Mouse (Mus musculus): ENCODE results near the gene Vwa3b. TPM values are rescaled to one million over a fixed set of nuclear protein-coding genes. Genes with fewer than 3 reads are reported as not detected.

Gene Vwa3b
- polyA plus RNA-seq, 1 experiment = not detected

- H3K79me2 ChIP-seq (ENCODE audit: control insufficient read depth, insufficient read depth) = no peaks in the 10 kb centered on the region
- H3ac ChIP-seq (ENCODE audit: control insufficient read depth, insufficient read length) = no peak overlapping the region
- no peak for TF ChIP-seq TCF3 (IDR thresholded peaks at IDR 0.05; ENCODE audit: insufficient read length, low read depth)
- TF ChIP-seq USF1 (IDR thresholded peaks at IDR 0.05; ENCODE audit: low read depth) = no peak
- no peak for TF ChIP-seq POLR2AphosphoS2 (IDR thresholded peaks at IDR 0.05; ENCODE audit: insufficient read length, low read depth)
- TF ChIP-seq MYOD1 (IDR thresholded peaks at IDR 0.05; ENCODE audit: control insufficient read depth in 1 of 3, insufficient read length in 2 of 3, low read depth in 2 of 3) = no peak
- no peak for TF ChIP-seq TCF12 (IDR thresholded peaks at IDR 0.05; ENCODE audit: insufficient read depth, poor library complexity, severe bottlenecking)
- TF ChIP-seq MAX (IDR thresholded peaks at IDR 0.05; ENCODE audit: low read depth) = no peak
- H3K36me3 ChIP-seq (ENCODE audit: control insufficient read depth, insufficient read depth) = no peaks in the 10 kb centered on the region
- H3K27me3 ChIP-seq (ENCODE audit: control insufficient read depth, insufficient read depth, insufficient read length) = no peaks in the 10 kb centered on the region
- H3K4me2 ChIP-seq (ENCODE audit: low read depth) = no peak overlapping the region
- H3K4me3 ChIP-seq = no peak overlapping the region
Observed at GRCm38 (mm10) chr1:37041126-37041525, 14.7 kb downstream of the Vwa3b start.

GRCm38 (mm10) chr1:37041856-37042255, 15.5 kb downstream of the Vwa3b start:
- no peak overlapping the region for H3K4me3 ChIP-seq
- no peaks in the 10 kb centered on the region for H3K79me2 ChIP-seq (ENCODE audit: control insufficient read depth, insufficient read depth)
- TF ChIP-seq POLR2A (IDR thresholded peaks at IDR 0.05; ENCODE audit: insufficient read length, low read depth) = no peak
- TF ChIP-seq POLR2AphosphoS2 (IDR thresholded peaks at IDR 0.05; ENCODE audit: insufficient read length, low read depth) = no peak
- TF ChIP-seq REST (IDR thresholded peaks at IDR 0.05; ENCODE audit: insufficient read depth, insufficient read length) = no peak
- TF ChIP-seq TCF3 (IDR thresholded peaks at IDR 0.05; ENCODE audit: insufficient read length, low read depth) = no peak
- no peak for TF ChIP-seq MAX (IDR thresholded peaks at IDR 0.05; ENCODE audit: low read depth)
- TF ChIP-seq TCF12 (IDR thresholded peaks at IDR 0.05; ENCODE audit: insufficient read depth, poor library complexity, severe bottlenecking) = no peak
- TF ChIP-seq MYOD1 (IDR thresholded peaks at IDR 0.05; ENCODE audit: control insufficient read depth in 1 of 3, insufficient read length in 2 of 3, low read depth in 2 of 3) = no peak
- no peak for TF ChIP-seq MYOG (IDR thresholded peaks at IDR 0.05; ENCODE audit: control insufficient read depth in 1 of 3, insufficient read depth in 1 of 3, insufficient read length in 2 of 3, low read depth in 2 of 3)
- no peak for TF ChIP-seq CEBPB (IDR thresholded peaks at IDR 0.05; ENCODE audit: insufficient read depth, poor library complexity, severe bottlenecking)
- TF ChIP-seq USF1 (IDR thresholded peaks at IDR 0.05; ENCODE audit: low read depth) = no peak
- no peak for TF ChIP-seq E2F4 (IDR thresholded peaks at IDR 0.05; ENCODE audit: insufficient read depth)
- TF ChIP-seq SRF (IDR thresholded peaks at IDR 0.05; ENCODE audit: control insufficient read depth, insufficient read length, low read depth) = no peak
- H3ac ChIP-seq (ENCODE audit: control insufficient read depth, insufficient read length) = no peak overlapping the region
- no peaks in the 10 kb centered on the region for H3K36me3 ChIP-seq (ENCODE audit: control insufficient read depth, insufficient read depth)
- no peaks in the 10 kb centered on the region for H3K27me3 ChIP-seq (ENCODE audit: control insufficient read depth, insufficient read depth, insufficient read length)
- no peak overlapping the region for H3K4me2 ChIP-seq (ENCODE audit: low read depth)

DNA sequence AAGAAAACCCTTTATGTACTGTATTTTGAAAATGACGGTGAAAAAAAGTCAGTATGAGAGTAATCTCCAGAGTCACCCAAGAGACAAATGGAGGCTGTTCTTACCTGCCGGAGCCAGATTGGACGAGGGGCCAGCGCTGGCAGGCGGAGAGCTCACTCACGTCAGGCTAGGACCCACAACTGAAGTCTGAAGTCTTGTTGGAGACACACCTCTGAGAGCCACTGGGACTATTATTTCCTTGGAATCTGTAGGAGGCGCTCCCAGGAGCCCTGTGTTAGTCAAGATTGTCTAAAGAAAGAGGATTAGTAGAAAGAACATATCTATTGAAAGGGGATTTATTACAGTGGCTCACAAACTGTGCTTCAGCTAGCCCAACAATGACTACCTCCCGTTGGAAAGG, 16.4 kb downstream of the Vwa3b start:
- no peaks in the 10 kb centered on the region for H3K79me2 ChIP-seq (ENCODE audit: control insufficient read depth, insufficient read depth)
- H3K4me2 ChIP-seq (ENCODE audit: low read depth) = no peak overlapping the region
- TF ChIP-seq TCF3 (IDR thresholded peaks at IDR 0.05; ENCODE audit: insufficient read length, low read depth) (no peak), POLR2AphosphoS2 (IDR thresholded peaks at IDR 0.05; ENCODE audit: insufficient read length, low read depth) (no peak), REST (IDR thresholded peaks at IDR 0.05; ENCODE audit: insufficient read depth, insufficient read length) (no peak), TCF12 (IDR thresholded peaks at IDR 0.05; ENCODE audit: insufficient read depth, poor library complexity, severe bottlenecking) (no peak), E2F4 (IDR thresholded peaks at IDR 0.05; ENCODE audit: insufficient read depth) (no peak), MAX (IDR thresholded peaks at IDR 0.05; ENCODE audit: low read depth) (no peak), MYOD1 (IDR thresholded peaks at IDR 0.05; ENCODE audit: control insufficient read depth in 1 of 3, insufficient read length in 2 of 3, low read depth in 2 of 3) (no peak), USF1 (IDR thresholded peaks at IDR 0.05; ENCODE audit: low read depth) (no peak), POLR2A (IDR thresholded peaks at IDR 0.05; ENCODE audit: insufficient read length, low read depth) (no peak)
- no peak overlapping the region for H3ac ChIP-seq (ENCODE audit: control insufficient read depth, insufficient read length)
- no peaks in the 10 kb centered on the region for H3K36me3 ChIP-seq (ENCODE audit: control insufficient read depth, insufficient read depth)
- no peaks in the 10 kb centered on the region for H3K27me3 ChIP-seq (ENCODE audit: control insufficient read depth, insufficient read depth, insufficient read length)
- H3K4me3 ChIP-seq = no peak overlapping the region

DNA sequence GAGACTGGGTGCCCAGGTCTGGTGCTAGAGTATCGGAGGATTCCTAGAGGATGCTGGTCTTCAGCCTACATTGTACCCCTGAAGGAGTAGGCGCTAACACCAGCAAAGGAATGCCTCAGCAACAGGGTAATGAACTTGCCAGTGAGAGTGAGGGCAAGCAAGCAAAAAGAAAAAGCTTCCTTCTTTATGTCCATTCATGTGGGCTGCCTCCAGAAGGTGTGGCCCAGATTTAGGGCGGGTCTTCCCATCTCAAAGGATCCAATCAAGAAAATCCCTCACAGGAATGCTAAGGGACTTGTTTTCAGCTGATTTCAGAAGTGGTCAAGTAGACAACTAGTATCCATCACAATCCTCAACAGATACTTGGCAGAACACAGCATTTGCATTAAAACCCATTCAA, 16.8 kb downstream of the Vwa3b start:
- no peak overlapping the region for H3ac ChIP-seq (ENCODE audit: control insufficient read depth, insufficient read length)
- TF ChIP-seq USF1 (IDR thresholded peaks at IDR 0.05; ENCODE audit: low read depth) (no peak), SRF (IDR thresholded peaks at IDR 0.05; ENCODE audit: control insufficient read depth, insufficient read length, low read depth) (no peak), TCF12 (IDR thresholded peaks at IDR 0.05; ENCODE audit: insufficient read depth, poor library complexity, severe bottlenecking) (no peak)
- no peak overlapping the region for H3K4me3 ChIP-seq
- no peak overlapping the region for H3K4me2 ChIP-seq (ENCODE audit: low read depth)
- H3K79me2 ChIP-seq (ENCODE audit: control insufficient read depth, insufficient read depth) = no peaks in the 10 kb centered on the region
- H3K27me3 ChIP-seq (ENCODE audit: control insufficient read depth, insufficient read depth, insufficient read length) = no peaks in the 10 kb centered on the region
- no peaks in the 10 kb centered on the region for H3K36me3 ChIP-seq (ENCODE audit: control insufficient read depth, insufficient read depth)

- TF ChIP-seq POLR2AphosphoS2 (IDR thresholded peaks at IDR 0.05; ENCODE audit: insufficient read length, low read depth) (no peak), E2F4 (IDR thresholded peaks at IDR 0.05; ENCODE audit: insufficient read depth) (no peak)
- no peaks in the 10 kb centered on the region for H3K36me3 ChIP-seq (ENCODE audit: control insufficient read depth, insufficient read depth)
- H3K27me3 ChIP-seq (ENCODE audit: control insufficient read depth, insufficient read depth, insufficient read length) = no peaks in the 10 kb centered on the region
- H3K4me3 ChIP-seq = no peak overlapping the region
- H3K79me2 ChIP-seq (ENCODE audit: control insufficient read depth, insufficient read depth) = no peaks in the 10 kb centered on the region
- H3K4me2 ChIP-seq (ENCODE audit: low read depth) = no peak overlapping the region
- no peak overlapping the region for H3ac ChIP-seq (ENCODE audit: control insufficient read depth, insufficient read length)
Observed at GRCm38 (mm10) chr1:37045472-37045871, 19.1 kb downstream of the Vwa3b start.

DNA sequence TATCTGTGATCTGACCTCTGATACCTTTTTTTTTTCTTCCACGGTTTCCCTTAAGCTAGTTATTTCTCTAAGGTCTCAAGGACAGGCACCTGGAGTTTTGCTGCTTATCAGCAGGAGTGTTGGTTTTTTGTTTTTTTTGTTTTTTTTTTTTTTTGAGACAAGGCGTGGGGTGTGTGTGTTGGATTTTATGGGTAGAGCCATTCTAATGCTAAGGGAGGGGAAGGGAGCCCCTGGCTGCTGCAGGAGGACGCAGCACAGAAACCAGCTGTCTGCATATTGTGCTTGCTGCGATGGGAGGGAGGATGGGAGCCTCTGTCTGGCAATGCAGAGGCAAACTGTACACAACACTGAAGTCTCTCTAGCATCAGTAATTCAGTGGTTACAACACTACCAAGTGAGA, 22.8 kb downstream of the Vwa3b start:
- TF ChIP-seq CEBPB (IDR thresholded peaks at IDR 0.05; ENCODE audit: insufficient read depth, poor library complexity, severe bottlenecking) (no peak), POLR2AphosphoS2 (IDR thresholded peaks at IDR 0.05; ENCODE audit: insufficient read length, low read depth) (no peak), MYOD1 (IDR thresholded peaks at IDR 0.05; ENCODE audit: control insufficient read depth in 1 of 3, insufficient read length in 2 of 3, low read depth in 2 of 3) (no peak), SRF (IDR thresholded peaks at IDR 0.05; ENCODE audit: control insufficient read depth, insufficient read length, low read depth) (no peak), POLR2A (IDR thresholded peaks at IDR 0.05; ENCODE audit: insufficient read length, low read depth) (no peak), USF1 (IDR thresholded peaks at IDR 0.05; ENCODE audit: low read depth) (no peak), MYOG (IDR thresholded peaks at IDR 0.05; ENCODE audit: control insufficient read depth in 1 of 3, insufficient read depth in 1 of 3, insufficient read length in 2 of 3, low read depth in 2 of 3) (no peak), TCF12 (IDR thresholded peaks at IDR 0.05; ENCODE audit: insufficient read depth, poor library complexity, severe bottlenecking) (no peak), E2F4 (IDR thresholded peaks at IDR 0.05; ENCODE audit: insufficient read depth) (no peak), REST (IDR thresholded peaks at IDR 0.05; ENCODE audit: insufficient read depth, insufficient read length) (no peak), TCF3 (IDR thresholded peaks at IDR 0.05; ENCODE audit: insufficient read length, low read depth) (no peak)
- Histone ChIP-seq H3K27me3 (ENCODE audit: control insufficient read depth, insufficient read depth, insufficient read length) (no peaks in the 10 kb centered on the region), H3K79me2 (ENCODE audit: control insufficient read depth, insufficient read depth) (no peaks in the 10 kb centered on the region), H3ac (ENCODE audit: control insufficient read depth, insufficient read length) (no peak overlapping the region), H3K4me3 (no peak overlapping the region), H3K4me2 (ENCODE audit: low read depth) (no peak overlapping the region), H3K36me3 (ENCODE audit: control insufficient read depth, insufficient read depth) (no peaks in the 10 kb centered on the region)

All from myocyte (in vitro differentiated cells).